8 mouse cellular contexts compared by ENCODE assay signal in genomic region chr1:69826806-69827703, GRCm38 (mm10). TPM values are rescaled to one million over a fixed set of nuclear protein-coding genes. Genes with fewer than 3 reads are reported as not detected.
DNase-seq lines count a peak whose midpoint lies in the region; ATAC-seq and TF ChIP-seq lines count a peak whose summit lies in the region.

Spag16 (plus strand) TSS chr1:69826970.

- ATAC-seq in embryonic facial prominence, embryonic 12.5 days (ENCODE audit: insufficient number of reproducible peaks, insufficient read depth, low FRiP score, low TSS enrichment): peak; percentile 83
- ATAC-seq in hindbrain, embryonic 15.5 days (ENCODE audit: low FRiP score, low read depth): peak; percentile 84
- ATAC-seq in limb, embryonic 13.5 days (ENCODE audit: low FRiP score, low read depth): peak; percentile 86

- H3K4me2 ChIP-seq in embryonic facial prominence, embryonic 12.5 days (replicated peaks): peak within 1 kb of the TSS; percentile 80
- H3K4me2 ChIP-seq in hindbrain, embryonic 15.5 days: peak within 1 kb of the TSS; percentile 78
- peak within 1 kb of the TSS; percentile 89 for H3K4me2 ChIP-seq in limb, embryonic 13.5 days (replicated peaks)

- in situ Hi-C loops in ES-E14 (cut with MboI; ENCODE audit: low sequenced_read_pairs in 2 of 2, unreplicated experiment in 2 of 2): no loop called here

- H3K27ac ChIP-seq in ES-E14 (ENCODE audit: insufficient read depth, low read depth, low read length, poor library complexity, severe bottlenecking): no peak within 1 kb of the TSS
- H3K27ac ChIP-seq in embryonic facial prominence, embryonic 12.5 days: no peak within 1 kb of the TSS
- H3K27ac ChIP-seq in hindbrain, embryonic 15.5 days (replicated peaks): no peak within 1 kb of the TSS
- no peak within 1 kb of the TSS for H3K27ac ChIP-seq in limb, embryonic 13.5 days

- peak; percentile 11 to 34 for DNase-seq in adrenal gland, adult (ENCODE audit: inconsistent age in 2 of 2, low spot score in 1 of 2)
- no peak for DNase-seq in adrenal gland, adult 8-10 months
- peak; percentile 61 for DNase-seq in ES-E14 (ENCODE audit: low read depth, low spot score)
- DNase-seq in neural tube, embryonic 10.5 days (ENCODE audit: extremely low spot score, low spot score): peak; percentile 87
- peak; percentile 55 for DNase-seq in thymus, postnatal 4 days

- 7% methylated on average over 38 of the region's 38 CpGs for WGBS in embryonic facial prominence, embryonic 12.5 days
- 8% methylated on average over 38 of the region's 38 CpGs for WGBS in hindbrain, embryonic 15.5 days
- WGBS in limb, embryonic 13.5 days: 10% methylated on average over 37 of the region's 38 CpGs

- no peaks in the 10 kb centered on the region for H3K4me1 ChIP-seq in ES-E14 (ENCODE audit: control insufficient read depth in 2 of 2, insufficient read depth in 2 of 2, low read length in 2 of 2, poor library complexity in 1 of 2)
- no peaks in the 10 kb centered on the region for H3K4me1 ChIP-seq in embryonic facial prominence, embryonic 12.5 days
- H3K4me1 ChIP-seq in hindbrain, embryonic 15.5 days (replicated peaks): peaks cover 7% of the 10 kb centered on the region
- H3K4me1 ChIP-seq in limb, embryonic 13.5 days: peaks cover 7% of the 10 kb centered on the region; the same call in 1 of the 2 replicates

- H3K9ac ChIP-seq in ES-E14 (ENCODE audit: insufficient read depth, low read depth, low read length, poor library complexity, severe bottlenecking): peak within 1 kb of the TSS; percentile 78
- H3K9ac ChIP-seq in embryonic facial prominence, embryonic 12.5 days: peak within 1 kb of the TSS; percentile 21; the same call in 1 of the 2 replicates
- H3K9ac ChIP-seq in hindbrain, embryonic 15.5 days: peak within 1 kb of the TSS; percentile 29; the same call in 1 of the 2 replicates
- H3K9ac ChIP-seq in limb, embryonic 13.5 days: peak within 1 kb of the TSS; percentile 58

- no peaks in the 10 kb centered on the region for H3K27me3 ChIP-seq in embryonic facial prominence, embryonic 12.5 days
- H3K27me3 ChIP-seq in hindbrain, embryonic 15.5 days: no peaks in the 10 kb centered on the region
- no peaks in the 10 kb centered on the region for H3K27me3 ChIP-seq in limb, embryonic 13.5 days

- no peaks in the 10 kb centered on the region for H3K36me3 ChIP-seq in ES-E14 (ENCODE audit: control insufficient read depth, insufficient read depth, low read length, poor library complexity, severe bottlenecking)
- H3K36me3 ChIP-seq in embryonic facial prominence, embryonic 12.5 days: no peaks in the 10 kb centered on the region
- no peaks in the 10 kb centered on the region for H3K36me3 ChIP-seq in hindbrain, embryonic 15.5 days
- H3K36me3 ChIP-seq in limb, embryonic 13.5 days: no peaks in the 10 kb centered on the region

- H3K9me3 ChIP-seq in ES-E14 (ENCODE audit: control insufficient read depth, insufficient read depth, low read depth, low read length): 0 out of 2 replicates have a peak, but pooled peaks cover 1% of the 10 kb centered on the region
- no peaks in the 10 kb centered on the region for H3K9me3 ChIP-seq in embryonic facial prominence, embryonic 12.5 days
- no peaks in the 10 kb centered on the region for H3K9me3 ChIP-seq in hindbrain, embryonic 15.5 days
- H3K9me3 ChIP-seq in limb, embryonic 13.5 days: no peaks in the 10 kb centered on the region

- peak within 1 kb of the TSS; percentile 57 to 85; a peak in 3 of 4 replicates for H3K4me3 ChIP-seq in ES-E14 (ENCODE audit: insufficient read depth in 1 of 2, low read depth in 1 of 2, low read length in 2 of 2, poor library complexity in 1 of 2, severe bottlenecking in 1 of 2)
- peak within 1 kb of the TSS; percentile 48 for H3K4me3 ChIP-seq in embryonic facial prominence, embryonic 12.5 days
- peak within 1 kb of the TSS; percentile 52 for H3K4me3 ChIP-seq in hindbrain, embryonic 15.5 days
- peak within 1 kb of the TSS; percentile 52 for H3K4me3 ChIP-seq in limb, embryonic 13.5 days

TF ChIP-seq in ES-E14, 5 proteins besides CTCF, POLR2A, EP300 and RAD21:
- TF ChIP-seq ZC3H11A (IDR thresholded peaks at IDR 0.05; ENCODE audit: borderline replicate concordance, low read depth, low read length) (no peak), CHD2 (IDR thresholded peaks at IDR 0.05; ENCODE audit: low read depth, low read length) (peak; percentile 96), HCFC1 (IDR thresholded peaks at IDR 0.05; ENCODE audit: borderline replicate concordance, insufficient read depth, low read length) (no peak)

RNA-seq across cellular contexts. Expression of gene Spag16, which starts in this region (rescaled TPM):
- not detected for total RNA-seq in adrenal gland, adult 8-10 months (2022)
- total RNA-seq in ES-E14 (2012; rRNA removed): 0.31 and 0.53 TPM in 2 replicates
- 1.1 and 1.2 TPM in 2 replicates for polyA plus RNA-seq in embryonic facial prominence, embryonic 12.5 days (2016; fragmentation: Nextera tagmentation; extraction: Ambion mirVana)
- 1.4 and 1.9 TPM in 2 replicates for polyA plus RNA-seq in hindbrain, embryonic 15.5 days (2015; fragmentation: Nextera tagmentation; extraction: Ambion mirVana)
- 0.66 and 0.70 TPM in 2 replicates for polyA plus RNA-seq in limb, embryonic 13.5 days (2015; fragmentation: Nextera tagmentation; extraction: Ambion mirVana)

Comparison
In these comparisons a context has a peak if more than half of its experiments do, and no peak if none do; other contexts are left out.
1. Peak in DNase-seq, H3K4me3 ChIP-seq and H3K9ac ChIP-seq in ES-E14; RNA of the gene not detected or under 1 TPM.
2. Peak in ATAC-seq, H3K4me3 ChIP-seq, H3K9ac ChIP-seq and H3K4me2 ChIP-seq in limb, embryonic 13.5 days; RNA of the gene not detected or under 1 TPM.
3. H3K9ac ChIP-seq: peak in every context shown above with its lines; median percentile 78 in ES-E14; 58 in limb, embryonic 13.5 days; 29 in hindbrain, embryonic 15.5 days; 21 in embryonic facial prominence, embryonic 12.5 days.